Mouse (Mus musculus): Measurements from ENCODE around the gene Kcnc1.

Gene Kcnc1

GRCm38 (mm10) chr7:46421535-46421934, 25.2 kb downstream of the Kcnc1 start:
- DNase-seq (ENCODE audit: low read depth, low spot score), result no peak

GRCm38 (mm10) chr7:46422052-46422763, 25.9 kb downstream of the Kcnc1 start:
- DNase-seq (ENCODE audit: low read depth, low spot score), result no peak

DNA sequence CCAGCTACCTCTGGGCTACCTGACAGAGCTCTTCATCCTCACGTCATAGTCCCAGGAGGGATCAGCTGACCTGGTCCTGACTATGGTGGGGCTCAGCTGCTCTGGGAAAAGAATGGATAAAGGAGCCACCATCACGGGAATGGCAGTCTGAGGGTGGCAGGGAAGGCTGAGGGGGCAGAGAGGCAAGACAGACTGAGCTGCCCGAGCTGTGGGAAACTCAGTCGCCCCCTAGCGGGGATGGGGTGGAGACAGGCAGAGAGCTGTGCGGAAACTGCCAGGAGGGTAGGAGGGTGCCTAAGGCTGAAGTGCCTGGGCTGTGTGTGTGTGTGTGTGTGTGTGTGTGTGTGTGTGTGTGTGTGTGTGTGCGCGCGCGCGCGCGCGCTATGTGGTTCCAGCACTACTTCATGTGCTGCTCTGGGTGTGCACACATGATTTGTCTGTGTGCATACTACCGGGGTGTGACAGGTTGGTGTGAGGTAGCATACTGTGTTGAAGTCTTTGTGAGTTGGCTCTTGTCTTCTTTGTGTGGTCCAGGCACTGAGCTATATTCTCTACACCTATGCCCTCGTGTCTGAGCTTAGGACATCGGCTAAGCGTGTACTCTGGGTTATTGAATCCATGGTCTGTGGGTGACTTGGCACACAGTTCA, 26.6 kb downstream of the Kcnc1 start:
- peak; percentile 38 for DNase-seq (ENCODE audit: low read depth, low spot score)

DNA sequence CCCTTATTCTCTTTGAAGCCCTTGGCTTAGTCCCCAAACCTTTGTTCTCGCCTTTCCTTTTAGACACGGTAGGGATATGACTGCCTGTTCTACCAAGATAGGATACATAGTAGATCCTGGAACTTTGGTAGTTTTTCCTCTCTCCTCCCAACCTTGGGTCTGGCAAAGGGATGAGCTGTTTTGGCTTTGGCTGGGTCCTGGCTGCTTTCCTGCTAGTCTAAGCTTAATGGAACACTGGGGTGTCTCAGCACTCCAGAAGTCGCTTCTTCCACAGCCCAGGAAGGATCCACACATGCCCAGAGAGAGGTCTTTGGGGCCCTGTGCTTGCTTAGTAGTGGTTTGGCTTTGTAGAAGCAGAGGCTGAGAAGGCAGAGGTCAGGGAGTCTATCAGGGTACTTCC, 27.7 kb downstream of the Kcnc1 start:
- DNase-seq (ENCODE audit: low read depth, low spot score), result no peak

GRCm38 (mm10) chr7:46425012-46425411, 28.7 kb downstream of the Kcnc1 start:
- no peak for DNase-seq (ENCODE audit: low read depth, low spot score)

GRCm38 (mm10) chr7:46433874-46434273, 37.6 kb downstream of the Kcnc1 start:
- DNase-seq (ENCODE audit: low read depth, low spot score), result no peak

DNA sequence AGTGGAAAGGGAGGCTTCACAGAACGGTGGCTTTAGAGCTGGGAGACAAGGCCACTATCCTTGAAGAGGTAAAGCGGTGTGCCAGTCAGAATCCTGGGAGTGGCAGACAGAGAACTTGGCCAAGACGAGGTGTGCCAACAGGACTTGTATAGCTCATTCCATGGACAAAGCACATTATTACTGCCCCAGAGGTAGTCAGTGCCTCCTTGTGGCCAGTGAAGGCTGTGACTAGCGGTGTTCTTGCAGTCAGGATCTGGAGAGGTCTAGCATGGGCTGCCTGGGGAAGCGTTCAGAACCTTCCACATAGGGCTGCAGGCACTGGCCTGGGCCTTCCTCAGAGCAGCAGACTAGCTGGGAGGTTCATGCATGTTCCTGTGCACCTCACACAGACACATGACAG, 39.5 kb downstream of the Kcnc1 start:
- DNase-seq (ENCODE audit: low read depth, low spot score), result no peak

GRCm38 (mm10) chr7:46438537-46439141, 42.3 kb downstream of the Kcnc1 start:
- DNase-seq (ENCODE audit: low read depth, low spot score), result no peak

DNA sequence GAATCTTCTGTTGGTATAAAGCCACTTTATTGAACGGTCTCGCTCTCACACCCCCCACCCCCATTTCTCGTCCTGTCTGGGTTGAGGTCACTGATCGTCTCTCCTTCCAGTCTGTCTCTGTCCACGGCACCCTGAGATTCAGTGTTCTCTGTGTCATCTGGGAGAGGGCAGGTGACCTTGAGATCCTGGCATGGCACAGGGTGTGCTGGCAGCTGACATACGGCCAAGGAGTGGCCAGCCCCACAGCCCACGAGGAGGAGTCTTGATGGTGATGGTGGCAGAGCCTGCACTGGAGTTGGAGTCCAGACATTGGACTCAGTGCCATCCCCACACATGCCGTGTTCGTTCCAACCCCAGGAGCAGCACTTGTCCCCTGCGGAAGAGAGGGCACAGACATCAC, 46.9 kb downstream of the Kcnc1 start:
- no peak for DNase-seq (ENCODE audit: low read depth, low spot score)

DNA sequence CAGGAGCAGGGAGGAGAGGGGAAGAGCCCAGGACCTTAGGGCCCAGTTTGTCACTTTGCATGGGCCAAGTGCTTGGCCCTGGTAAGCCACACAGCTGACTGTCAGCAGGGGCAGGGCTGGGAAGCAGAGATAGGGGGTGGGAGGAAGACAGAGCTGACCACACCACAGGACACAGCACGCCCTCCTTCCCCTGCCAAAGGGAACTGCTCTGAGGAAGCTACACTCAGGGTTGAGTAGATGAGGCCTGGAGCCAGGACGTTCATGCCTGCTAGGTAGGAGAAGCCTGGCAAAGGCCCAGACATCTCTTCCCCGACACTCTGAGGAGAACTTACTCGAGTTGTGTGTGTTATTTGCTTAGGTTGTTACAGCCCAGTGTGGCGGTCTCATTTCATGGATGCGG, 49.6 kb downstream of the Kcnc1 start:
- DNase-seq (ENCODE audit: low read depth, low spot score), result no peak

DNA sequence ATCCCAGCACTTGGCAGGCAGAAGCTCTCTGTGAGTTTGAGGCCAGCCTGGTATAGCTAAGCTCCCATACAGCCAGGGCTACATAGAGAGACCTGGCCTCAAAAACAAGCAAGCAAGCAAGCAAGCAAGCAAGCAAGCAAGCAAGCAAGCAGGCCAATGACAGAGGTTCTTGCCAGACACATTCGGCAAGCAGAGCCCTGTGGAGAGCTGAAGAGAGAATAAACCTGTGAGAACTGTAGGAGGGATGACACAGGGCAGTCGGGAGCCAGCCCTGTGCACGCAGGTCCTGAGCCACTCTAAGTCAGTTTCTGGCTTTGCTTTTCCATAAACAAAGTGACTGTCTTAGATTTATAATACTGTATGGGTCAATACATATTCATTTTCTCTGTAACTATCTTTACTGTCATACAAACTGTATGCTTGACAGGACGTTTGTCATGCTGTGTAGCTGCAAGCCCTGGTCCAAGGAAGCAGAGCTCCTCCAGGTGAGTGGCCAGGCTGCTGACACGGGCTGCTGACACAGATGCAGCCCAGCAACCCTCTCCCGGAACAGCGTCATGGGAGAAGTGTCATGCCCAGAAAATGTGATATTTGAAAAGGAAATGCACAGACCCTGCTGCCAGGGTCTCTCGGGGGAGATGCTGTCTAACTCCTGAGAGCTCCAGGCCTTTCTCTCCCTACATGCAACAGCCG, 51.3 kb downstream of the Kcnc1 start:
- DNase-seq (ENCODE audit: low read depth, low spot score), result no peak

- DNase-seq (ENCODE audit: low read depth, low spot score), result no peak
Observed at GRCm38 (mm10) chr7:46448922-46449645, 52.8 kb downstream of the Kcnc1 start.

GRCm38 (mm10) chr7:46453930-46454679, 57.8 kb downstream of the Kcnc1 start:
- DNase-seq (ENCODE audit: low read depth, low spot score), result peak; percentile 14

DNA sequence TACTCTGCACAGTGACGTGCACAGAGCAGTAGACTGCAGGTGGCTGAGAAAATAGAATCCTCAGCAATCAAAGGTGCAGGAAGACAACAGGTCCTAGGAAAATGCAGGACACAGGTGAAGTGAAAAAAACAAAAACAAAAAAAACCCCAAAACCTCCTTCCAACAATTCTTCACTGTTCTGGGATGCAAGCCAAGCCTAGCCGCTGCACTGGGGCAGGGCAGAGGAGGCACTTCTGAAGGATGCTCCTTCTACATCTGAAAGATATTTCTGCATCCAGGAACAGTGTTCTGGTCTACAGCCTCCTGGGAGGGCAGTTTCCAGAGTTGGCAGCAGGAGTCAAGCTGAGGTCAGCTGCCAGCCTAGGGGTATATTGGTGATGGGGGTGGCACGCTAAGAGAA, 61.6 kb downstream of the Kcnc1 start:
- DNase-seq (ENCODE audit: low read depth, low spot score), result no peak

DNA sequence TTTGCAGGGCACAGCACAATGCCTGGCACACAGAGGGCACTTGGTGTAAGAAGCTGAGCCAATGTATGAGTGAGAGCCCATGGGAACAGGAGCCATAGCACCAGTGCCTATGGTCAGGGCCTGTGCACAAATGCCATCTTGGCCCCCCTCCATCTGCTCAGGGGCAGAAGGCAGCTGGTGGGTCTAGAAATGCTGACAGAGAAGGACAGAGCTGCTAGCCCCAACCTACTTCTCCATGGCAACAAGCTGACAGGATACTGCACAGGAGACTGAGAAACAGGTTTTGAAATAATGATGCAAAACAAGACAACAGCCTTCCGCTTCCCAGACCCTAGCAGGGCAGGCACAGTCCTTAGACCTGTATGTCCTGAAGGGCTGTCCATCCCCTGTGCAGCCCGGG, 62.9 kb downstream of the Kcnc1 start:
- DNase-seq (ENCODE audit: low read depth, low spot score), result no peak

GRCm38 (mm10) chr7:46459605-46460245, 63.4 kb downstream of the Kcnc1 start:
- DNase-seq (ENCODE audit: low read depth, low spot score), result no peak

DNA sequence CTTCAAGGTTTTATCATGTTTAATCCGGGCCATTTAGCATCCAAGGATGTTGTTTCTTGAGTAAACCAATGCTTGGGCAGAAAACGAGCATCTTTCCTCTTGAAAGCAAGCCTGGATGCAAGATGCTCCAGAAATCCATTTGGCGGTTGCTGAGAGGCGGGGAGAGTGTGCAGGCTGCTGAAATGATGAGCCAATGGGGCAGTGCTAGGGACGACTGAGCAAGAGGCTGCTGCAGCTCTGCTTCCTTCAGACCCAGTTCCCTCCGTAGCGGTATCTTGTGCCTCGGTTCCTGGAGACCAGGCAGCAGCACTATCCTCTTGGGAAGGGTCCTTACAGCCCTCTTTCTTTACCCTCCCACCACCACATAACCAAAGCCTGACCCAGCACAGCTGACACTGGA, 66.0 kb downstream of the Kcnc1 start:
- DNase-seq (ENCODE audit: low read depth, low spot score), result no peak

- no peak for DNase-seq (ENCODE audit: low read depth, low spot score)
Observed at GRCm38 (mm10) chr7:46463136-46463535, 66.8 kb downstream of the Kcnc1 start.

- no peak for DNase-seq (ENCODE audit: low read depth, low spot score)
Observed at GRCm38 (mm10) chr7:46466422-46466981, 70.2 kb downstream of the Kcnc1 start.

- no peak for DNase-seq (ENCODE audit: low read depth, low spot score)
Observed at GRCm38 (mm10) chr7:46469542-46469941, 73.2 kb downstream of the Kcnc1 start.
